ENCODE assay signal across 23 mouse cellular contexts in genomic region chr10:121293829-121294228, GRCm38 (mm10). TPM values are rescaled to one million over a fixed set of nuclear protein-coding genes. Genes with fewer than 3 reads are reported as not detected.
DNase-seq lines count a peak whose midpoint lies in the region; ATAC-seq lines count a peak whose summit lies in the region.
"Had no signal": no experiment of that assay in that cellular context is flagged by ENCODE, and none has a peak within 500 bp of the region (broad histone marks: within the 10 kb centered on the region; RNA-seq: fewer than 3 reads in every experiment).

No protein-coding gene starts in this region.

- no peaks in the 10 kb centered on the region for H3K9me3 ChIP-seq in hindbrain, embryonic 12.5 days (replicated peaks)
- H3K9me3 ChIP-seq: embryonic facial prominence, embryonic 12.5 days; heart, embryonic 12.5 days; hindbrain, embryonic 13.5 days; limb, embryonic 15.5 days; liver, embryonic 15.5 days; midbrain, embryonic 10.5 days; neural tube, embryonic 15.5 days had no signal

- DNase-seq in 3T3-L1 (ENCODE audit: low read depth, low spot score) (peak; percentile 60), MEL-GATA-1-ER (ENCODE audit: extremely low read depth, low read depth) (peak; percentile 17), liver (no peak)
- DNase-seq in CD4-positive helper T cell, adult 2 months (ENCODE audit: low read depth, low spot score): peak; percentile 66
- DNase-seq in induced T-regulatory cell, adult 2 months (ENCODE audit: low read depth): peak; percentile 79
- DNase-seq in kidney, postnatal 36 days: no peak
- no peak for DNase-seq in cerebellum, adult 9-10 months
- DNase-seq: adrenal gland, postnatal 36 days; cerebellum, postnatal 10 days; heart, postnatal 10 days; kidney, adult 2 months; lung, postnatal 4 days; right cerebral cortex, adult 18-20 months; right cerebral cortex, postnatal 4 days had no signal

- no peak overlapping the region for H3K4me2 ChIP-seq in hindbrain, embryonic 12.5 days (replicated peaks)
- H3K4me2 ChIP-seq: embryonic facial prominence, embryonic 12.5 days; heart, embryonic 12.5 days; hindbrain, embryonic 13.5 days; limb, embryonic 15.5 days; liver, embryonic 15.5 days; neural tube, embryonic 15.5 days had no signal

- H3K27me3 ChIP-seq in hindbrain, embryonic 12.5 days: no peaks in the 10 kb centered on the region
- H3K27me3 ChIP-seq: embryonic facial prominence, embryonic 12.5 days; limb, embryonic 15.5 days; liver, embryonic 15.5 days; neural tube, embryonic 15.5 days had no signal

- H3K36me3 ChIP-seq in hindbrain, embryonic 12.5 days: peaks cover 10% of the 10 kb centered on the region; the same call in 1 of the 2 replicates
- H3K36me3 ChIP-seq: embryonic facial prominence, embryonic 12.5 days; heart, embryonic 12.5 days; limb, embryonic 15.5 days; liver, embryonic 15.5 days had no signal

- H3K9ac ChIP-seq in hindbrain, embryonic 12.5 days: no peak overlapping the region
- H3K9ac ChIP-seq: embryonic facial prominence, embryonic 12.5 days; heart, embryonic 12.5 days; hindbrain, embryonic 13.5 days; limb, embryonic 15.5 days; liver, embryonic 15.5 days; neural tube, embryonic 15.5 days had no signal

- H3K27ac ChIP-seq in hindbrain, embryonic 12.5 days: no peak overlapping the region
- H3K27ac ChIP-seq: embryonic facial prominence, embryonic 12.5 days; hindbrain, embryonic 13.5 days; kidney, postnatal 0 days; limb, embryonic 15.5 days; liver, embryonic 15.5 days; midbrain, embryonic 10.5 days; neural tube, embryonic 15.5 days had no signal

- WGBS in hindbrain, embryonic 12.5 days: 72% methylated on average over 8 of the region's 8 CpGs

- H3K4me1 ChIP-seq in hindbrain, embryonic 12.5 days: peaks cover 22% of the 10 kb centered on the region

- H3K4me3 ChIP-seq in hindbrain, embryonic 12.5 days: no peak overlapping the region
- H3K4me3 ChIP-seq: embryonic facial prominence, embryonic 12.5 days; heart, embryonic 12.5 days; hindbrain, embryonic 13.5 days; limb, embryonic 15.5 days; liver, embryonic 15.5 days; midbrain, embryonic 10.5 days; neural tube, embryonic 15.5 days had no signal

- ATAC-seq in hindbrain, embryonic 12.5 days (ENCODE audit: low FRiP score): no peak

RNA-seq across cellular contexts. Expression of gene Tbc1d30, which starts 57.2 kb away (rescaled TPM):
- polyA plus RNA-seq in hindbrain, embryonic 12.5 days (2016; fragmentation: Nextera tagmentation; extraction: Ambion mirVana): 6.7 and 7.9 TPM in 2 replicates

Comparison
In these comparisons a context has a peak if more than half of its experiments do, and no peak if none do; other contexts are left out.
1. DNase-seq: peak in 3T3-L1 (single experiment), CD4-positive helper T cell, adult 2 months (single experiment), MEL-GATA-1-ER (single experiment) and induced T-regulatory cell, adult 2 months (single experiment); none in kidney, postnatal 36 days (0 of 2), cerebellum, adult 9-10 months (single experiment) and liver (single experiment).